Mouse (Mus musculus): ENCODE results near the gene Cbx7. TPM values are rescaled to one million over a fixed set of nuclear protein-coding genes. Genes with fewer than 3 reads are reported as not detected.
"Not testable (repeated sequence)": the region's sequence is repeated elsewhere in the genome, so short reads cannot be mapped to it uniquely, and the experiment has no call there.

The Cbx7 gene
- total RNA-seq, 1 experiment from 2014 or later: 3.4 TPM

DNA sequence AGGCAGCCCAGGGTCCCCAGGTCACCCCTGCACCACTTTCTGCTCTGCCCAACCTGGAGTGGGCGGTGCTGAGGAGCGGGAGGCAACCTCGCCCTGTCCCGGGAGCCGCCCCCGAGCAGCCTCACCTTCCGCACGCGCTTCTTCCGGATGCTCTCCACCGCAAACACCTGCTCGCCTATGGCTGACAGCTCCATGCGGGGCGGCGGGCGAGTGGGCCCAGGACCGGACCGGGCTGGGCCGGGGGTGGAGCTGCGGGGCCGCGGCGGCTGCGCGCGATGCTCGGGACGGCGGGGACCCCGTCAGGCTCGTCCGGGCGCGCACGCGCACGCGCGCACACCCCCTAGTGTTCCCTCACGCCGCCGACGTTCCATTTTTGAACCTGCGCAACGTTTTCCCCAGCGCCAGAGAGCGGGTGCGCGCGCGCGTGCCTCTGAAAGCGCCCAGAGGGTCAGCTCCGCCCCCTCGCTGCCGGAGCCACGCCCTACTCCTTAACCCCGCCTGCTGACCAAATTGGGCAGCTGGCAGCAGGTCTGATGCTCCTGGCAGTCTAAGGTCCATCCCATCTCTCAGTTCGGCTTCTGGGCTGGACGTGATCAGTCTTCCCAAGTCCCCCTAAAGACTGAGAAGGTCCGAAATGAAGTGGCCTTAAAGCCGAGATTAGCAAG is 38.5 kb downstream of the Cbx7 start:
- ATAC-seq (replicated peaks; ENCODE audit: low read depth, poor library complexity, severe bottlenecking): peak; percentile 76

DNA sequence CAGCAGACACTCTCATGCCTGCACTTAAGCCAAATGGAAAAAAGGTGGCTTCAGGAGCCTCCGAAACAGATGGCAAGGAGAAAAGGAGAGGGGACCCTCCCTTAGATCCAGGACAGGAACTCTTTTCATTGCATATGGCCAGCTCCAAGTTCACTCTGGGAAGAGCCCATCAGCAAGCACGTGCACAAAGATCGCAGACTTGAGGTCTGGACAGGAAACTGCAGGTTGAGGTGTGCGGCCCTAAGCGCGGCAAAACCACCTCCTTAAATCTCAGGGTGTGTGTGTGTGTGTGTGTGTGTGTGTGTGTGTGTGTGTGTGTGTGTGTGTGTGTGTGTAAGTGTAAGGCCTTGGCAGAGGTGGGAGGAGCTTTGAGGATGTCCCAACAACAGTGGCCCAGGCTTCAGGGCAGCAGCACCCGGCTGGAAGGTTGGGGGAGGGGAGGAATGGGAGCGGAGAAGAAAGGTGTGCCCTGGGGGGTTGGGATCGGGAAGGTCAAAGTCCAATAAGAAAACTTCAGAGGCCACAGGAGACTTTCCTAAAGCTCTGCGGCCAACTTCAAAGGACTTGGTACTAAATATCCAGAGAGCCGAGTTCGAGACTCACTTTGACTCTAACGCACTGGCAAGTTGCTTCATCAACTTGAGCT is 39.3 kb downstream of the Cbx7 start:
- ATAC-seq (replicated peaks; ENCODE audit: low read depth, poor library complexity, severe bottlenecking): no peak

DNA sequence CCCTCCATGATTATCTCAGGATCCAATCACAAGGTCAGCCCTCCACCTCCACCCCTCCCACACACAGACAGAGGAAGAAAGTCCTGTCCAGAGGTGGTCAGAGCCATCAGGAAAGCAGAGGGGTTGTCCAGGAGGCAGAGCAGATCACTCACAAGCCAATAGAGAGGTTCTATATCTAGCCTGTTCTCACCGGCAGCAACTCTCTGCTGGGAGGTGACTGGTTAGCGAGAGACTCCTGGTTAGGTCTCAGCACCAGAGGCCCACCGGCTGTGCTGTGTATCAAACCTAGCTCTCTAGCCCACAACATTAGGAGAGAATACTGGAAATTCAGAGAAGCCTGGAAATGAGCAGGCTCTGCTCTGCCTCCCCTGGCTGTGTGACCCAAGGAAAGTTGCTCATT is 41.2 kb downstream of the Cbx7 start:
- ATAC-seq (replicated peaks; ENCODE audit: low read depth, poor library complexity, severe bottlenecking): no peak

DNA sequence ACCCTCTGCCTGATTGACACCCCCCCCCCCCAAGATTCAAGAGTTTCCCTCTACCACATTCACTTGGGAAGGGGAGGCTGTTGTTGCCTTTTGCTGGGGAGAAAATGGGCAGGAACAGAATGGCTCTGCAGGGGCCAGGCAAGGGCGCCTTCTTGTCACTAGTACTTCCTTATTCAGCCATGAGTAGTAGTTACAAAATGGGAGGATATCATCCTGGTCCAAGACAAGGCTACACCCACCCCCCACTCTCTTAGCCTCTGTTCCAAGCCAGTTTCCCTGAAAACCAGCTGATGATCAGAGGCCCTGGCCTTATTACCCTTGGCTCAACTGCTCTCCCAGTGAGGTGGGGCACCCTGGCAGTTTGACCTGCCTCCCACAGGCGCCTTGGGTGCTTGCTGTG is 42.2 kb downstream of the Cbx7 start:
- no peak for ATAC-seq (replicated peaks; ENCODE audit: low read depth, poor library complexity, severe bottlenecking)

DNA sequence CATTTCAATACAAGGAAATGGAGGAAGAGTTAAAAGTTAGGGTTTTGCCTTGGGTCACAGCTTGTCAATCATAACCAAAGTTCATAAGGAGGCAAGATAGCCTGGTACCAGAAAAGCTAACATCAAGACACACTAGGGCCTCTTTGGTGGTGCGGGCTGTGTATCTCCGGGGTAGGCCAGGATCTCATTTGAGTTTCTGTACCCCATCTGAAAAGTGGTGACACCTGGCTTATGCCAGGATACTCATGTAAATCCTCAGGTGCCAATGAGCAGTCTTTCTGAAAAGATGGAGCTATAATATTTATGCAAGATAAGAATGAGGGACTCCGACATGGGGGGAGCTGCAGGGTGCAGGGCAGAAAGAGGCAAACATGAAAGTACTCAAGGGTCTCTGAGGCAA is 42.6 kb downstream of the Cbx7 start:
- no peak for ATAC-seq (replicated peaks; ENCODE audit: low read depth, poor library complexity, severe bottlenecking)

DNA sequence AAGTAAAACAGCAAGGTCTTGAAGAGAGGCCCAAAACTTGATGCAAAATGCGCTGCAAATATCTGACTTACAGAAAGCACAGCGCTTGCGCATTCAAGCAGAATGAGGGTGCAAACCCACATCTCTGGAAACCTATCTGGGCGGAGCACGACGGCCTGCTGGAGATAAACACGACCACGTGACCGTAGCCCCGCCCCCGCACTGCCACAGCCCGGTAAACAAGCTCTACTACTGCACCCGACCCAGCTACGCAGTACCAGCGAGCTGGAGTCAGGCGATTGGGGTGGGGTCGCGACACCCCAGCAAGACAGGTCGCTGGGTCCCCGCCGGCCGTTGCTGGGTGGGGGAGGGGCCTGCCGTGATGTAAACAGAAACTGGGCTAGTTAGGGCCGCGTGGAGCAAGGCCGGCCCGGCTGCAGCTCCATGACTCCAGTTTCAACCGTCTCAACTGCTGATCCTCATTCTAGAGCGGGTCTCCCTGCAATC is 43.2 kb downstream of the Cbx7 start:
- peak; percentile 90 for ATAC-seq (replicated peaks; ENCODE audit: low read depth, poor library complexity, severe bottlenecking)

DNA sequence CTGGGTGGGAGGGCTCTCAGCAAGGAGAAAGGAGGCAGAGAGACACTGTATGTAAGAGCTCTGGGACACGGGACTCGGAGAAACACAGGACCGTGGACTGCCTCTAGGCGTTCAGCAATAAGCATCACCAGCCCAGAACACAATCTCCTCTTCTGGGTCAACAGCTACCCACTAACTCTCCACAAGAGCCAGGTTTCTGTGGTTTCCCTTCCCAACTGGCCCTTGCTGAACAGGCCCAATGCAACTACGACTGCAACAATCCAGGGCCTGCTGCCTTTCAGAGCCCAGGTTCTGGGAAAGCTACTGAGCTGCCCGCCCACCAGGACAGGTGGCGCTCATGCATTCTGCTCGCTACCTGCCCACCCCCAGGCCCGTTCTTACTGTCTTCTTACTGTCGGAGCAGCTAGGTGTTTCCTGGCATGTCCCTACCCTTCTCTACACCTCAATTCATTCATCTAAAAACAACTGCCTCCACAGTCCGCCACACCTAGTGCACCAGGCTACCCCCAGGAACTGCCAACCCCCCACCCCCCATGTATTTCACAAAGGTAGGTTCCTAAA is 44.0 kb downstream of the Cbx7 start:
- no peak for ATAC-seq (replicated peaks; ENCODE audit: low read depth, poor library complexity, severe bottlenecking)

DNA sequence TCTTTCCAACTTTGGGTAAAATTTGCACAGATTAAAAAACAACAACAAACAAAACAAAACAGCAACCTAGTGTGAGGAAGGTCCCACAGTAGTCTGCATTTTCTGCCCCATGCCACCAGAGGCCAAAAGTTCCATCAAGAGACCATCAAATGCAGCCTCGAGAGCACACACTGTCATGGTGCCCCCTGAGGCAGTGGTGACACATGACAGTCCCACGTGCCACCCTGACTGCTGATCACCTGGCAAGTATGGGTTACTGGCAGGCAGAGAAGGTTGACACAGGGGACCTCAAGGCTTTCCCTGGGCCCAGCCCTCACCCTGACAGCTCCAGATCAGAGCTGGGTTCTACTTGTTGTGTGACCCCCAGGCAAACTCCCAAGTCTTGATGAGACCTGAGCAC is 51.1 kb downstream of the Cbx7 start:
- no peak for ATAC-seq (replicated peaks; ENCODE audit: low read depth, poor library complexity, severe bottlenecking)

DNA sequence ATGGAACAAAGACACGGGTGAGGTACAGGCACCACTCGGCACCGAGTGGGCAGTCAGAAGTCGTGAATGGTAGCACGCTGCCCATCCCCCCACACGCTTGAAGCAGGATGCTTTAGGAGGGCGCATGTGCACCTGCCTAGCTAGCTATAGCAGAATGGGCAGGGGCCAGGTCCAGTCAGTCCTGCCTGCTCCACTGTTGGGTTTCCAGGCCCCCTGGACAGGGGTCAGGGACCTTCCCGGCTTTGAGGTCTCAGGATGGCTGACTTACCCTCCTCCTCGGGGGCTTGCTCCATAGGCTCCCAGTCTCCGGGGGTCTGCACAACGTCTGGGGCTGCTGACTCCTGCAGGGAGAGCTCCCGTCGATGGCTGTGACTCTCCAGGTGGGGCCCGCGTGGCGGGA is 52.4 kb downstream of the Cbx7 start:
- no peak for ATAC-seq (replicated peaks; ENCODE audit: low read depth, poor library complexity, severe bottlenecking)

DNA sequence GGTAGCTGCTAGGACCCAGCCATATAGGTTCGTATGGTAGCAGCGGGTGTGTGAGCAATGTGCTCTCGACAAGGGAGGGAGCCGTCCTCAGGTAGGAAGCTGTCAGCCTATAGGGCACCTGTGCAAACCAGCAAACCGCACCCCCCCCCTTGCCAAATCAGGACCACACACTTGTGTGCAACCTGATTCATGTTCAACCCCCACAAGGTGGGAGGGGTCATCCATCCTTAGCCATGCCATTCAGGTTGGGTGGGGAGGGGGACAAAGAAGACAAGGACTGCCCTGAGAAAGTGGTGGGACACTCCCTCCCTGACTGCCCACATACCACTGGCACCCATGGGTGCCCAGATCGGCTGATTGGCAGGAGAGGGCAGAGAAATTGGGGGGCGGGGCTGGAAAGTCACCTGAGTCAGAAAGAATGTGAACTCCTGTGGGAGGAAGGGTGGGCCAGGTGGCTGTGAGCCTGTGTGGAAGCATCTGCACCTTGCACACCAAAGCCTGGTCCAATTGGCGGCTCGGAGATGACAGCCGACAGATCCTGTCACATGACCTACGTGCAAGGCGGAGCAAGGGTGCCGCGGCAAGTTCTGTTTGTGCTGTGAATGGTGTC is 53.7 kb downstream of the Cbx7 start:
- ATAC-seq (replicated peaks; ENCODE audit: low read depth, poor library complexity, severe bottlenecking): no peak

DNA sequence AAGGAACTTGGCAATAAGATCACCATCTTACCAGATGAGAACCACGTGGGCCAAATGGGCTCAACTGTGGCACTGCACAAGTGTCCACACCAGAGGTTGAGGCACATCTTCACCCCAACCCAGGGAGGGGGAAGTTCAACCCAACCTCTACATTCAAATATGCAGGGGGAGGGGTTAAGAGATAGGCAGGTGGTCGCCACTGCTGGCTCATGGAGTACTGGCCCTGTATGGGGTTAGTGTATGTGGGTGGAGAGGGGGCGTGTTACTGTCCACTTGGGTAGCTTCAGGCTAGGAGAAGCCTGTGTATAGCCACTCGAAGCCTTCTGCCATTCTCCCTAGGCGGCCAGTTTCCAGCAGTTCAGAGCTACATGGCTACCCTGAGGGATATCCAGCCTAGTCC is 54.8 kb downstream of the Cbx7 start:
- no peak for ATAC-seq (replicated peaks; ENCODE audit: low read depth, poor library complexity, severe bottlenecking)

DNA sequence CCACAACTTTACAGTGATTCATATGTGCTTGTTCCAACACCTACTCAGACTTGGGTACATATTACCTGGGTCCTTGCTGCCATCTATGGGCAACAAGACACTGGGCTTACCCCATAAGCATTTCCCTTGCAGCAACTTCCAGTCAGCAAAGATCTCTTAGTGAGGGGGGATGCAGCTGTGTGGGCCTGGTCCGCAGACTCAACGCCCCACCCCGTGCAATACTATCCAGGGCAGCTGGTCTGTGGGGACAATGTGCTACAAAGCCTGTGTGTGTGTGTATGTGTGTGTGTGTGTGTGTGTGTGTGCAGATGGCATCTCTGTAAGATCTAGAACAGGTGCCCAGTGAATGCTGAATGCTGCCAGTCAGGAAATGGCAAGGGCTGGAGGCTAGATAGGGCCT is 56.6 kb downstream of the Cbx7 start:
- no peak for ATAC-seq (replicated peaks; ENCODE audit: low read depth, poor library complexity, severe bottlenecking)

DNA sequence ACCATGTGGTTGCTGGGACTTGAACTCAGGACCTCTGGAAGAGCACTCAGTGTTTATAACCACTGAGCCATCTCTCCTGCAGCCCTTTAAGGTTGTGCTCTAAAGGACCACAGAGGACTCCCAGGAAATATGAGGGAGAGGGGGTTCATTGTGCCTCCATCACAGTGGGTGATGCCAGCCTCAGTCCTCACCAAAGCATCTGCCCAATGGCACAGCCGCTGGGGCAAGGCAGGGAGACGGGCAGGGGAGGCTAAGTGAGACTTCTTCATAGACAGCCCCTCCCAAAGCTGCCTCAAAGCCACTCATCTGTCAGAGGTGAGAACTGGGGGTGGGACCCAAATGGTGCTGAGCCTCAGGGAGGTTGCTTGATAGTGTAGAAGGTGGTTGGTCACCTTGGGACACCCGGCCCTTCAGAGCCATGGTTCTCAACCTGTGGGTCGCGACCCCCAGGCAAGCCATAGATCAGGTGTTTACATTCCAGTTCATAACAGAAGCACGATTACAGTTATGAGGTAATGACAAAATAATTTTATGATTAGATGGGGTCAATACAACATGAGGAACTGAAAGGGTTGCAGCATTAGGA is 57.1 kb downstream of the Cbx7 start:
- ATAC-seq (replicated peaks; ENCODE audit: low read depth, poor library complexity, severe bottlenecking): no peak

DNA sequence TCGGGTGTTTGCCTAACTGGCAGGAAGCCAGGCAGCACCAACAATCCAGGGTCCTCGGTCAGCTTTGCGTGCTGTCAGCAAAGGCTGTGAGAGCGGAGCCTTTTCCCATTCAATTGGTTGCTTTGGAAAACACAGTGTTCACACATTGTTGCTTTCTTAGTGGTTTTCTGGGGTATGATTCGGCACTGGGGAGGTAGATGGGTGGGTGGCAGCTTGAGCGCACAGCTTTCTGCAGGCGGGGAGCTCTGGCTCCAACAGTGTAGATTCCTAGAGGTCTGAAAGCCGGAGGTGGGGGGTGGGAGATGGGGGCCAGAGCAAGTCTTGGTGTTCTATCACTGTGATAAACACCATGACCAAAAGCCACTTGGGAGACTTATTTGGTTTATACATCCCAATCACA is 59.6 kb downstream of the Cbx7 start:
- ATAC-seq (replicated peaks; ENCODE audit: low read depth, poor library complexity, severe bottlenecking): no peak

DNA sequence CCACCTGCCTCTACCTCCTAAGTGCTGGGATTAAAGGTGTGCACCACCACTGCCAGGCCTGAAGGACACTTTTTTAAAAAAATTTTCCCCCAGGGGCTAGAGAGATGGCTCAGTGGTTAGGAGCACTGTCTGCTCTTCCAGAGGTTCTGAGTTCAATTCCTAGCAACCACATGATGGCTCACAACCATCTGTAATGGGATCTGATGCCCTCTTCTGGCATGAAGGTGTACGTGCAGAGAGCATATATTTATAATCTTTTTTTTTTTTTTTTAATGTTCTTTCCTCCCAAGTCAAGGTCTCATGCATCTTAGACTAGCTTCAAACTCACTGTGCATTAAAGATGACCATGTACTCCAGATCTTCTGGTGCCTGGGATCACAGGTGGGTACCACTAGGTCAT is 60.1 kb downstream of the Cbx7 start:
- not testable (repeated sequence) for ATAC-seq (replicated peaks; ENCODE audit: low read depth, poor library complexity, severe bottlenecking)

DNA sequence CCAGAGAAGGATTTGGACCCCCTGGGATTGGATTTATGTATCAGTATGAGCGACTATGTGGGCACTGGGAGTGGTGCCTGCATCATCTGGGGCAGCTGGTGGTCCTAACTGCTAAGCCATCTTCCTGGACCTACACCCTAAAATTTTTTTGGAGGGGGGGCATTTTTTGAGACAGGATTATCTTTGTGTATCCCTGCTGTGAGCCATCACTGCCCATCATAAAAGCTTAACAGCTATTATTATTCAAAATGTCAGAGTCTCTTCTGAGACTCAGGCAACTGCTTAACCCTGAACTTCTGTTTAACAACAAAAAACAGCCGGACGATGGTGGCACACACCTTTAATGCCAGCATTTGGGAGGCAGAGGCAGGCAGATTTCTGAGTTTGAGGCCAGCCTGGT is 61.9 kb downstream of the Cbx7 start:
- not testable (repeated sequence) for ATAC-seq (replicated peaks; ENCODE audit: low read depth, poor library complexity, severe bottlenecking)

DNA sequence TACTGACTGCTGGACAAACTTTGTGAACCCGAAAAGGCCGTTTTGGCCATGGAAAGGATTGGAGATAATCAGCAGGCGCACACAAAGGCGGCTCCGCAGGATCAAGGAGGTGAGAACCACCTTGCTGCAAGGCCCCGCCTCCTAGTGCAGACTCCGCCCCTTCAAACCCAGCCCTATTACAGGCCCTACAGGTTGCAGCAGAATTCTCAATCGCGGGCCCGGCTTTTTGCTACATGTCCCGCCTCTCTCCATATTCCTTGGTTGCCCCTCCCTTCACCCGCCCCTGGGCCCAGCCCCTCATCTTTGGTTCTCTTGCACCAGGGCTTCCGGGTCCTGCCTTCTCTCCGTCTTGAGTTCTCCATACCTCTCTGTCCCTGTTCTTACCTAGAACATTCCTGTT is 64.1 kb downstream of the Cbx7 start:
- ATAC-seq (replicated peaks; ENCODE audit: low read depth, poor library complexity, severe bottlenecking): no peak

DNA sequence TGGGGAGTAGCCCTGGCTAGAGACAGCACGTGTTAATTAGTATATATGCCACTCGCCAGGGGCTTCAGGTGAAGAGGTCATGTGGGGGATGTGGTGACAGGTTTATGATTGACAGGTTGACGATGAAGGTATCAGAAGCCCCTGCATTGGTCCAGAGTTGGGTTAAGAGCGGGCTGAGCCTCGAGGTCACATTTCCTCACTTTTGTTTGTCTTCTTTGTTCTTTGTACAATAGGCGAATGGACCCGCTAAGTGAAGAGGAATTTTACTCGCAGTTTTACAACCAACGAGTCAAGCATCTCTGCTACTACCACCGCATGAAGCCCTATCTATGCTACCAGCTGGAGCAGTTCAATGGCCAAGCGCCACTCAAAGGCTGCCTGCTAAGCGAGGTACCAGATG is 65.7 kb downstream of the Cbx7 start:
- no peak for ATAC-seq (replicated peaks; ENCODE audit: low read depth, poor library complexity, severe bottlenecking)

DNA sequence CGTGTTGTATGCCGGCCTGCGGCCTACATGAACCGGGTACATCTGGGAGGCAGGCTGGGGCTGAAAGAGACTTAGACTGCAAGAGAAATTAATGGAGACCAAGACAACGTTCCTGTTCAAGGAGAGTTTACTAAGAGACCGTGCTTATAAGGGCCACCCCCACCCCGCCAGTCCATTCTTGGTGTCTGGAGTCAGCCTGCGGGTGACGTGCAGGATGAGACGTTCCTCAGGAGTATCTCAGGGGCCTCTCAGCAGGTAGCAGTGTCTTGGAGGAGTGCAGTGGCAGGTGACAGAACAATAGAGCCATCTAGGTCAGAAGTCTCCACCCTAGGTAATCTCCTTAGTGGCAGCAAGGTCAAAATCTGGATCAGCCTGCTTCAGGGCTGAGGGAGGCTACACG is 66.2 kb downstream of the Cbx7 start:
- not testable (repeated sequence) for ATAC-seq (replicated peaks; ENCODE audit: low read depth, poor library complexity, severe bottlenecking)

DNA sequence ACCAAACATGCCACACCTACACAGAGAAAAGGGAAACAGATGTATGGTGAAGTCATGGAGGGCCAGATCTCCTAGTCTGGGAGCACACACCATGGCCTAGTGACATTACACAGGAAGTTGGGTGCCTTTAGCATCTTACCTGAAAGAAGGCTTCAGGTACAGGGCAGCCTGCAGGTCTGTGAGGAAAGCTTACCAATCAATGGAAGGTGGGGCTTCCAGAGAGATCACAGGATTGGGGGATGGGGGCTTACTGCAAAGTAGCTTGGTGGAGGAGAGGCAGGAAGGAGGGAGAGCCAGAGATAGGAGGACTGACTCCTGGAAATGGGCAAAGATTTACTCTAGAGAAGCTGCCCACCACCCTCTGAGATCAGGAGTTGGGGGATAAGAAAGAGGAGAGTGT is 67.0 kb downstream of the Cbx7 start:
- no peak for ATAC-seq (replicated peaks; ENCODE audit: low read depth, poor library complexity, severe bottlenecking)

DNA sequence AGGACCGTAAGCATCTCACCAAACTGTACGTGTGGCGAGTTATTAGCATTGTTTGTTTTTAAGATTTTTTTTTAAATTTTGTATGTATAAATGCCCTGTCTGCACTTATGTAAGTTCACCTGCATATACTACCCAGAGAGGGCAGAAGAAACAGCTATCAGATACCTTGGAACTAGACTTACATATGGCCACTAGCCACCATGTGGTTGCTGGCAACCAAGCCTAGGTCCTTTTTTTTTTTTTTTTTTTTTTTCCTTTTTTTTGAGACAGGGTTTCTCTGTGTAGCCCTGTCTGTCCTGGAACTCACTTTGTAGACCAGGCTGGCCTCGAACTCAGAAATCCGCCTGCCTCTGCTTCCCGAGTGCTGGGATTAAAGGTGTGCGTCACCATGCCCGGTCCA is 67.8 kb downstream of the Cbx7 start:
- not testable (repeated sequence) for ATAC-seq (replicated peaks; ENCODE audit: low read depth, poor library complexity, severe bottlenecking)
